Mouse (Mus musculus) heart, embryonic 12.5 days (tissue): ENCODE measurements around the gene Hivep3. TPM values are rescaled to one million over a fixed set of nuclear protein-coding genes. Genes with fewer than 3 reads are reported as not detected.

Experiments
- ATAC-seq: fragments of 200-750 bp; cut with Nextera tagmentation; 2 replicates; pipeline ENCODE4 v1.8.0; 2017; ENCODE audit warnings: moderate TSS enrichment, moderate library complexity; ENCODE audit not compliant: insufficient number of reproducible peaks, low FRiP score
- H3K27ac ChIP-seq: fragments of 300-500 bp; sonication (generic); 2 replicates; pipeline ENCODE4 v1.5.1; 2016; ENCODE audit warnings: mild to moderate bottlenecking, moderate library complexity; ENCODE audit not compliant: poor library complexity, severe bottlenecking
- H3K27me3 ChIP-seq: fragments of 300-500 bp; sonication (generic); replicated peaks from 2 replicates; pipeline ENCODE4 v1.6.1; 2016; ENCODE audit warnings: mild to moderate bottlenecking, moderate library complexity
- H3K36me3 ChIP-seq: fragments of 300-500 bp; sonication (generic); 2 replicates; pipeline ENCODE4 v1.6.1; 2016; ENCODE audit warnings: mild to moderate bottlenecking, moderate library complexity
- H3K4me1 ChIP-seq: fragments of 300-500 bp; sonication (generic); replicated peaks from 2 replicates; pipeline ENCODE4 v1.6.1; 2016; ENCODE audit warnings: mild to moderate bottlenecking
- H3K4me2 ChIP-seq: fragments of 300-500 bp; sonication (generic); 2 replicates; pipeline ENCODE4 v1.6.1; 2016; ENCODE audit warnings: mild to moderate bottlenecking, moderate library complexity
- H3K4me3 ChIP-seq: fragments of 300-500 bp; sonication (generic); 2 replicates; pipeline ENCODE4 v1.5.1; 2016; ENCODE audit warnings: mild to moderate bottlenecking
- H3K9ac ChIP-seq: fragments of 300-500 bp; sonication (generic); 2 replicates; pipeline ENCODE4 v1.6.1; 2016; ENCODE audit warnings: mild to moderate bottlenecking, moderate library complexity
- H3K9me3 ChIP-seq: fragments of 300-500 bp; sonication (generic); replicated peaks from 2 replicates; pipeline ENCODE4 v1.6.1; 2016; ENCODE audit warnings: mild to moderate bottlenecking, moderate library complexity
- WGBS: fragments of 180-500 bp; shearing (Covaris S2); methylation state at CpG from one replicate; pipeline ENCODE4 v1.1.7; 2016; 5-methylcytosine and 5-hydroxymethylcytosine counted together
- polyA plus RNA-seq: library from polyadenylated mRNA; unstranded; fragments of >200 nt; fragmentation: Nextera tagmentation; extraction: Ambion mirVana; gene quantifications from 2 replicates; pipeline ENCODE4 v1.2.1, GENCODE M21; 2016

Hivep3 gene
- polyA plus RNA-seq, 1 experiment from 2014 or later, result 6.1 TPM

DNA sequence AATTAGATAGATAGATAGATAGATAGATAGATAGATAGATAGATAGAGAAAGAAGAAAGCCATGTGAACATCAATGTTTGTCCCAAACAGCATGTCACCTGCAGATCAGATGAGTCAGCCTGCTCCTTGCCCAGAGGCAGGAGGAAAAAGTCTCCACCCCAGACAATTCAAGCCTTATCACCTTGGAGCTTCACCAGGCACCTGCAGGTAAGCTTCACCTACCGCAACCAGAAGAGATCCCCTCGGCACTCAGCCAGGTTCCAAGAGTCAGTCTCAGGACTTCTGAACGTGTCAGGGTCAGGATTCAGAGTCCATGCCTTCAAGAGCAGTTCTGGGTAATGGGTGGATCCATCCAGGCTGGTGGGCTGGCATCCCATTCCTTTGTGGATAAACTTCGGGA lies 445.5 kb downstream of the Hivep3 start:
- WGBS, result 75% methylated on average over 4 of the region's 4 CpGs
- Histone ChIP-seq H3K9ac (no peak overlapping the region), H3K27ac (no peak overlapping the region), H3K36me3 (no peaks in the 10 kb centered on the region), H3K4me3 (no peak overlapping the region), H3K4me1 (no peaks in the 10 kb centered on the region), H3K27me3 (0 out of 2 replicates have a peak, but pooled peaks cover 13% of the 10 kb centered on the region), H3K4me2 (no peak overlapping the region), H3K9me3 (no peaks in the 10 kb centered on the region)
- no peak for ATAC-seq

DNA sequence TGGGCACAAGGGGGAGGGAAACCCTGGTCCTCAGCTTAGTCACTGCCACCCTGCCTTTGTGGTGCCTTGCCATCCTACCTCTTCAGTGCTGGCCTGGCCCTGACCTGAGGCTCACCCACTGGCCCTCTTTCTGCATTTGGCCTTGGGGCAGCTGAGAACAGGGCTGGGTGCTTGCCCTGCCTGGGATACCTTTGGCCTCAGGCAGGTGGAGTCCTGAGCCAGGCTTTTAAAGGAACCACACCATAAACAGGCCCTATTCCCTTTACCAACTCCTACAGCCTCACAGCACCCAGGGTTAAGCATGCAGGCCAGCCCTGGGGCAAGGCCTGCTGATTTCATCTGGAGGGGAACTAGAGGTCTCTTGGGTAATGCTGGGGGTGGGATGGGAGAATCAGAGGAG lies 447.0 kb downstream of the Hivep3 start:
- H3K4me3 ChIP-seq, result no peak overlapping the region
- H3K9ac ChIP-seq, result no peak overlapping the region
- no peaks in the 10 kb centered on the region for H3K4me1 ChIP-seq
- no peaks in the 10 kb centered on the region for H3K9me3 ChIP-seq
- H3K27me3 ChIP-seq, result peaks cover 20% of the 10 kb centered on the region
- no peaks in the 10 kb centered on the region for H3K36me3 ChIP-seq
- no peak overlapping the region for H3K4me2 ChIP-seq
- H3K27ac ChIP-seq, result no peak overlapping the region
- no peak for ATAC-seq

DNA sequence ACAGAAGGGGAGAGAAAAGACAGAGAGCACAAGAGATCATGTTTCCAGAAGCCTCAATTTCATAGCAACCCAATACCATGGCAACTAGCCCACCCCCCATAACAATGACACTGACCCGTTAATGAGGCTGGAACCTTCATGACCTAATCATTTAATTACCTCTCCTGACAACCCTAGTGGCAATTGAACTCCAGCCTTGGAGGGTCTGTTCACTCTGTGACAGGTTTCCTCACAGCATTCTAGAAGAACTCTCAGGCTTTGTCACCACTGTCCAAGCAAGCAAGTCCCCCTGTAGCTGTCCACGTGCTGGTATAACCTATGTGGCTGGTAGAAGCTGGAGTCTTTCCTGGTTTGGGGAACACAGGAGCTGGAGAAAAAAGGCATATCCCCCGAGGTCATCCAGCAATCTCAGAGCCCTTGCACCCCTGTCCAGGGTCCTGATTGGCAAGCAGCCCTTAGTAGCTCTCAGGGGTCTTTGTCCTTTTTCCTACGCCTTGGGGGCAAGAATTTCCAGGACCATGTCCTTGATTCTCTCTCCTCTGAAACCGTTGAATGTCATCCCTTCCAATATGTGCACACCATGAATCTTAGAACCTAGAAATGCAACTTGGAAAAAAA lies 450.9 kb downstream of the Hivep3 start:
- Histone ChIP-seq H3K9ac (no peak overlapping the region), H3K27me3 (peaks cover 28% of the 10 kb centered on the region), H3K4me3 (no peak overlapping the region), H3K36me3 (no peaks in the 10 kb centered on the region), H3K4me1 (peaks cover 7% of the 10 kb centered on the region), H3K4me2 (no peak overlapping the region), H3K27ac (no peak overlapping the region), H3K9me3 (no peaks in the 10 kb centered on the region)
- 21% methylated on average over 5 of the region's 5 CpGs for WGBS
- ATAC-seq, result no peak

DNA sequence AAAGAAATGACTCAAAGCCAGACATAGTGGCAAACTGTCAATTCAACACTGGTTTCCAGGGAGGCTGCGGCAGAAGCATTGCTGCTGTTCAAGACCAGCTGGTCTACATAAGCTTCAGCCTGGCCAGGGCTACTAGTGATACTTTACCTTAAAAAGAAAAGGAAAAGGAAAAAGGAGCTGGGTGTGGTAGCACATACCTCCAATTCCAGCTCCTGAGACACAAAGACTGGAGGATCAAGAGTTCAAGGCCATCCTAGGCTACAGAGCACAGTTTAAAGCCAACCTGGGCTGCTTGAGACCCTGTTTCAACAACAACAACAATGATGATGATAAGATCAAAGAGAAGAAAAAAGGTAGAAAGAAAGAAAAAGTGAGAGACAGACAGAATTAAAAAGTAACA lies 452.9 kb downstream of the Hivep3 start:
- Histone ChIP-seq H3K4me2 (no peak overlapping the region), H3K9me3 (no peaks in the 10 kb centered on the region), H3K4me1 (peaks cover 7% of the 10 kb centered on the region), H3K27ac (no peak overlapping the region), H3K36me3 (no peaks in the 10 kb centered on the region), H3K9ac (no peak overlapping the region), H3K4me3 (no peak overlapping the region), H3K27me3 (peaks cover 20% of the 10 kb centered on the region)
- ATAC-seq, result no peak
- 87% methylated on average over 1 of the region's 1 CpGs for WGBS

DNA sequence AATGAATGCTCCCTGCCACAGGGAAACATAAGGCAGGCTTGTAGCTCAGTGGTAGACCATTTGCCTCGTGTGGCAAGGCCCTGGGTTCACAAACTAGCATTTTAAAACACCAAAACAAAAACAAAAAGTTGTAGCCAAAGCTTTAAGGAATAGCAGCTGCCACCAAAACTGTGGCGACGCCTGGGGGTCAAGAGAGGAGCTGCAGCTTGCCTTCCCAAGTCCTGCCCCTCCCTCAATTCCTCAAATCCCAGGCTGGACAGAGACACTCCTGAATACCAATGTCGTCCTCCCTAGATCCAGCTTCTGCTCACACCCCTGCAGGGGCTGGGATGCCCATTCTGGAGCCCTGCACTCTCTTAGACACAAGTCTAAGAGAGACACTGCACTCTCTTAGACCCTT lies 453.4 kb downstream of the Hivep3 start:
- no peak overlapping the region for H3K4me3 ChIP-seq
- H3K27ac ChIP-seq, result no peak overlapping the region
- H3K4me2 ChIP-seq, result no peak overlapping the region
- H3K36me3 ChIP-seq, result no peaks in the 10 kb centered on the region
- H3K9ac ChIP-seq, result no peak overlapping the region
- H3K27me3 ChIP-seq, result peaks cover 20% of the 10 kb centered on the region
- peaks cover 7% of the 10 kb centered on the region for H3K4me1 ChIP-seq
- no peak for ATAC-seq
- under 1% methylated on average over 4 of the region's 4 CpGs for WGBS
- no peaks in the 10 kb centered on the region for H3K9me3 ChIP-seq

Other genes starting within 250 kb of the Hivep3 start
- gene Rimkla, start 241.2 kb upstream of the Hivep3 start, polyA plus RNA-seq, result 6.1 and 6.5 TPM in 2 replicates
- gene Foxj3, start 196.8 kb upstream of the Hivep3 start, polyA plus RNA-seq, result 28.4 and 29.9 TPM in 2 replicates
- 4.5 and 5.1 TPM in 2 replicates for gene Frg2f1, start 194.3 kb upstream of the Hivep3 start, polyA plus RNA-seq
- gene Guca2a, start 96.1 kb upstream of the Hivep3 start, polyA plus RNA-seq, result not detected in 2 replicates
- not detected in 2 replicates for gene Guca2b, start 74.8 kb upstream of the Hivep3 start, polyA plus RNA-seq